Mouse (Mus musculus) spleen, adult 2 months (tissue): ENCODE measurements at regions not wholly inside any gene's neighbourhood (a gene's known extent, or its start where the extent isn't known, plus 50 kb on each side); places are given as distances from the start of the nearest gene placed in this dataset.

Source experiments
- CTCF ChIP-seq: fragments of 200-500 bp; IDR thresholded peaks from 2 replicates; pipeline ENCODE4 v1.5.1; 2011; ENCODE audit warnings: mild to moderate bottlenecking, inconsistent platforms; ENCODE audit not compliant: insufficient read depth, insufficient read length, insufficient replicate concordance; ENCODE audit errors: extremely low read depth
- POLR2A ChIP-seq: fragments of 200-500 bp; IDR thresholded peaks from 2 replicates; pipeline ENCODE4 v1.6.1; 2011; ENCODE audit warnings: low read depth, low read length, inconsistent platforms

GRCm38 (mm10) chr17:3251966-3252365 lies 74.4 kb upstream of the Tiam2 start:
- TF ChIP-seq CTCF (no peak), POLR2A (no peak)
